Mouse (Mus musculus): ENCODE results near the gene Ppp3ca.
A peak's percentile ranks its signal among the peaks of the same experiment; 100 is the strongest.

Gene Ppp3ca

GRCm38 (mm10) chr3:136864306-136864705 is 194.4 kb downstream of the Ppp3ca start:
- no peak for DNase-seq

- no peak for DNase-seq
Measured at GRCm38 (mm10) chr3:136865176-136865859, 195.4 kb downstream of the Ppp3ca start.

GRCm38 (mm10) chr3:136866095-136866494 is 196.2 kb downstream of the Ppp3ca start:
- DNase-seq: no peak

- DNase-seq: no peak
Measured at GRCm38 (mm10) chr3:136866571-136866970, 196.6 kb downstream of the Ppp3ca start.

- DNase-seq: no peak
Measured at GRCm38 (mm10) chr3:136867366-136867765, 197.4 kb downstream of the Ppp3ca start.

- DNase-seq: no peak
Measured at GRCm38 (mm10) chr3:136871772-136872532, 202.0 kb downstream of the Ppp3ca start.

GRCm38 (mm10) chr3:136872533-136873095 is 202.7 kb downstream of the Ppp3ca start:
- DNase-seq: no peak

GRCm38 (mm10) chr3:136873809-136874449 is 204.0 kb downstream of the Ppp3ca start:
- no peak for DNase-seq

- DNase-seq: no peak
Measured at GRCm38 (mm10) chr3:136874566-136874965, 204.6 kb downstream of the Ppp3ca start.

GRCm38 (mm10) chr3:136887741-136888140 is 217.8 kb downstream of the Ppp3ca start:
- DNase-seq: no peak

GRCm38 (mm10) chr3:136892140-136892539 is 222.2 kb downstream of the Ppp3ca start:
- DNase-seq: no peak

- no peak for DNase-seq
Measured at GRCm38 (mm10) chr3:136893596-136894402, 223.9 kb downstream of the Ppp3ca start.

GRCm38 (mm10) chr3:136895498-136895897 is 225.6 kb downstream of the Ppp3ca start:
- DNase-seq: peak; percentile 47

GRCm38 (mm10) chr3:136896276-136896675 is 226.4 kb downstream of the Ppp3ca start:
- no peak for DNase-seq

- DNase-seq: no peak
Measured at GRCm38 (mm10) chr3:136899744-136900143, 229.8 kb downstream of the Ppp3ca start.

GRCm38 (mm10) chr3:136900986-136901385 is 231.1 kb downstream of the Ppp3ca start:
- no peak for DNase-seq

GRCm38 (mm10) chr3:136902776-136903175 is 232.9 kb downstream of the Ppp3ca start:
- no peak for DNase-seq

GRCm38 (mm10) chr3:136905577-136905976 is 235.7 kb downstream of the Ppp3ca start:
- no peak for DNase-seq

GRCm38 (mm10) chr3:136909534-136909933 is 239.6 kb downstream of the Ppp3ca start:
- DNase-seq: no peak

GRCm38 (mm10) chr3:136911276-136911675 is 241.4 kb downstream of the Ppp3ca start:
- no peak for DNase-seq

- no peak for DNase-seq
Measured at GRCm38 (mm10) chr3:136917080-136917479, 247.2 kb downstream of the Ppp3ca start.

GRCm38 (mm10) chr3:136933071-136933470 is 263.1 kb downstream of the Ppp3ca start:
- DNase-seq: no peak
